Mouse (Mus musculus) C2C12 (cell line): ENCODE measurements at regions not wholly inside any gene's neighbourhood (a gene's known extent, or its start where the extent isn't known, plus 50 kb on each side); places are given as distances from the start of the nearest gene placed in this dataset.

ENCODE experiments used
- CEBPB ChIP-seq: IDR thresholded peaks from one replicate; pipeline ENCODE4 v1.6.1; 2011; ENCODE audit warnings: low read depth, mild to moderate bottlenecking, control low read depth, moderate library complexity
- CTCF ChIP-seq: IDR thresholded peaks from one replicate; pipeline ENCODE4 v1.5.1; 2011; ENCODE audit not compliant: control insufficient read depth, insufficient read depth, insufficient read length
- MAX ChIP-seq: IDR thresholded peaks from one replicate; pipeline ENCODE4 v1.6.1; 2011; ENCODE audit warnings: mild to moderate bottlenecking, control low read depth
- MYOD1 ChIP-seq: IDR thresholded peaks from one replicate; pipeline ENCODE4 v1.6.1; 2011; ENCODE audit warnings: low read depth; ENCODE audit not compliant: control insufficient read depth, insufficient read length

DNA sequence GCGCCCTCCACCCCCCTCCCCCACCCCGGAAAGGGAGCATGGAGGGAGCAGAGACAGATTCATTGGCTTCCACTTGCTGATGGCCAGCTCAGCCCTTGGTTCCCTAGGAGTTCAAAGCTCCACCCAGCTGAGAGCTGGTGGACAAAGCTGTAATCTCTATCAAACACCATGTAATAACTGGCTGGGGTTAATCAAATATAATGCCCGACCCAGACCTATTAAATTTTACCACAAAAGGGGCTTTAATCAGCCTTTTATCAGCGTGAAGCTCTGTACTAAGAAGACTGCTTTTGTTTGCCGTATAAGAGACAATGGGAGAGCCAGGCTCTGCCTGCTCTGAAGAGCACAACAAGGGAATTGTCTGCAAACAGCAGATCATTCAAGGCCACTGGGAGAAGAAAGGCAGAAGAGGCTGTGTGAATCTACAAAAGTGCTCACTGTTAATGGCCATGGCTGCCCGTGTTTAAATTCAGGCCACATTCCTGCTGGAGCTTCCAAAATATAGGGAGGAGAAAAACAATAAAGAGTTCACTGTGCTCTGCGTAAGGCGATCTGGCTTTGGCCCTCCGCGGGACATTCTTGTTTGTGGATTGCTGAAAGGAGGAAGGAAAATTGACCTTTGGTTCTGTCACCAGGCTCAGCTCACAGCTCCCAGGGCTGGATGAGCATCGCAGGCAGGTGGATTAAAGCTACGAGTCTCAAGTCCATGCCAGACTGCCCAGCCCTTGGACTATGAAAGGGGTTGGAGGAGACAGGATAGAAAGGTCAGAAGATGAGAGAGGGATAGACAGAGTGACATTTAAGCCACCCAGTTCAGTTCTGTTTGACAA lies 114.4 kb upstream of the Foxn2 start:
- TF ChIP-seq CEBPB: no peak
- TF ChIP-seq CTCF: no peak
- no peak for TF ChIP-seq MYOD1
- no peak for TF ChIP-seq MAX
